Mouse (Mus musculus) layer of hippocampus, adult 11-12 months (tissue): Measurements from ENCODE around the gene Hgd.

Experiments
- DNase-seq: peaks from one replicate; pipeline ENCODE4 v3.0.0; 2022; ENCODE audit warnings: low spot score

Gene Hgd

GRCm38 (mm10) chr16:37675326-37675725 is 95.4 kb downstream of the Hgd start:
- no peak for DNase-seq

- DNase-seq, result peak; percentile 60
Observed at GRCm38 (mm10) chr16:37676024-37676676, 96.2 kb downstream of the Hgd start.

- no peak for DNase-seq
Observed at GRCm38 (mm10) chr16:37676677-37677072, 96.7 kb downstream of the Hgd start.

- no peak for DNase-seq
Observed at GRCm38 (mm10) chr16:37677586-37677985, 97.6 kb downstream of the Hgd start.

- DNase-seq, result no peak
Observed at GRCm38 (mm10) chr16:37680216-37680615, 100.3 kb downstream of the Hgd start.

GRCm38 (mm10) chr16:37680831-37681230 is 100.9 kb downstream of the Hgd start:
- no peak for DNase-seq
